Mouse (Mus musculus): ENCODE data around the gene Grid2. TPM values are rescaled to one million over a fixed set of nuclear protein-coding genes. Genes with fewer than 3 reads are reported as not detected.
A peak's percentile ranks its signal among the peaks of the same experiment; 100 is the strongest.

The Grid2 gene
- polyA plus RNA-seq, 1 experiment from 2014 or later = 0.56 TPM

DNA sequence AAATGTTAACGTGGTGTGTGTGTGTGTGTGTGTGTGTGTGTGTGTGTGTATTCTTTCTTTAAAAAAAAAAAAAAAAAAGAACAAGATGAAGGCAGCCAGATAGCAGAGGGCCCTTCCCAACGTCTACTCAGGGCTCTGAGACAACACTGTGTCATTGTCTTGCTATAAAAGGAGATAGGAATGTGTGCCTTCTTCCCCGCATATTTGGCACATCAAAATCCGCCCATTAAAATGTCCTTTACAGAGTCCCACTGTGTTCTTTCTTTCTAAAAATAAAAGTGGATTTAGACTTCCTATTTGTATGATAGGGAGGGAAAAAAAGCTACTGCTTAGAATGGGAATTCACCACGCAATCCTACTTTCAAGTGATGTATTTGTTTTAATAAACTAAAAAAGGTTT lies 691.0 kb downstream of the Grid2 start:
- Histone ChIP-seq H3K4me3 (no peak overlapping the region), H3K27ac (replicated peaks) (no peak overlapping the region), H3K27me3 (ENCODE audit: low read depth, poor library complexity, severe bottlenecking) (no peaks in the 10 kb centered on the region), H3K36me3 (no peaks in the 10 kb centered on the region), H3K4me1 (no peaks in the 10 kb centered on the region), H3K9me3 (replicated peaks) (no peaks in the 10 kb centered on the region)
- WGBS = 54% methylated on average over 5 of the region's 5 CpGs
- no peak for DNase-seq (ENCODE audit: low spot score)

DNA sequence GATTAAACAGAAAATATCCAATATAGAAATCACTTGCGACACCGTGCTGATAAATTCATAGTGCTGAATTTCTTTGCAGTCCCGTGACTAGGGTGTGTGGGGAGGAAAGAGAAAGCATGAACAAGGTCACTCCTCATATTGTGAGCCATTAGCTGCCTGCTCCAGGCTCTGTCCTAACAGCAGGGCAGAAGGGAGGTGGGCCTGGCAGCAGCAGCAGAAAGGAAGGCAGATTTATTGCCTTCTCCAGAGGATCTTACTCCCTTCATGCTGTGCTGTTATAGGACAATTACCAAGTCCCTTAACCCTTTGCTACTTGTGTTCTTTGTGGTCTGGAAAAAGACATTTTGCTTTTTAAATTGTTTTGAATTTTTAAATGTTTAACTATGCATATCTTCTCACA lies 708.1 kb downstream of the Grid2 start:
- Histone ChIP-seq H3K4me1 (no peaks in the 10 kb centered on the region), H3K27ac (replicated peaks) (no peak overlapping the region)
- 83% methylated on average over 3 of the region's 3 CpGs for WGBS

DNA sequence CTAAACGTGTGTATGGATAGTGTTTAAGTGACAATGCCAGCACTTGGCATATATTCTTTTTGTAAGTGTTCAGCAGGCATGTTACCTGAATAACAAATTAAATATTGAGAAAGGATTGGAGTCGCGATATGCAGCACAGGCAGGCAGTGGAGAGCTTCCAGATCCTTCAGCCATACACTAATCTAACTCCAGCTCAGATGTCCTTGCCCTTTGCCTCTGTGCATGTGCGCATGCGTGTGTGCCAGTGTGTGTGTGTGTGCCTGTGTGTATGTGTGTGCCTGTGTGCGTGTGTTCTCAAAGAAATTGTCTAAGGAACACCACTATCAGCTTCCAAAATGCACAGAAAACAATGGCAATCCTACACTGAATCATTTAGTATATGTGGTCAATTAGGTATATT lies 708.6 kb downstream of the Grid2 start:
- H3K4me1 ChIP-seq = no peaks in the 10 kb centered on the region
- 92% methylated on average over 6 of the region's 6 CpGs for WGBS
- no peaks in the 10 kb centered on the region for H3K27me3 ChIP-seq (ENCODE audit: low read depth, poor library complexity, severe bottlenecking)
- H3K36me3 ChIP-seq = no peaks in the 10 kb centered on the region
- no peak for DNase-seq (ENCODE audit: low spot score)
- H3K9me3 ChIP-seq (replicated peaks) = no peaks in the 10 kb centered on the region
- H3K27ac ChIP-seq (replicated peaks) = no peak overlapping the region
- H3K4me3 ChIP-seq = no peak overlapping the region

More for the DNA sequence above, 708.1 kb downstream of the Grid2 start:
- no peaks in the 10 kb centered on the region for H3K36me3 ChIP-seq
- H3K4me3 ChIP-seq = no peak overlapping the region
- H3K27me3 ChIP-seq (ENCODE audit: low read depth, poor library complexity, severe bottlenecking) = no peaks in the 10 kb centered on the region
- DNase-seq (ENCODE audit: low spot score) = no peak
- H3K9me3 ChIP-seq (replicated peaks) = no peaks in the 10 kb centered on the region

DNA sequence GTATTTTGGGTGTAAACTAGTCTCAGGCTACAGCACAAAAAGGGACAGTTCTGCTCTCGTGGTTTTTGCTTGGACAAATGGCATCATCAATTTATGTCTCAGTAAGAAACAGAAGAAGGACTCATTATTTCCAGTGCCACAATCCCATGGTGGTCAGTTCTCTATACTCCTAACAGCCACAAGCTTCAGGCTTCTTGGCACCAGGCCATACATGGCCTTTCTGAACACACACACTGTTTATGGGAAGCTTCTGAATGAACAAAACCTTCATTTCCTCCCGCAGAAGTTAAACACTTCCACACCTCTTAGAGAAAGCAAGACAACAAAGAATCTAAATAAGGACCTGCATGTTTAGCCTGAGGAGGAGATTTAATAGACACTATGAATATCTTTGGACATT lies 709.1 kb downstream of the Grid2 start:
- no peaks in the 10 kb centered on the region for H3K27me3 ChIP-seq (ENCODE audit: low read depth, poor library complexity, severe bottlenecking)
- H3K9me3 ChIP-seq (replicated peaks) = no peaks in the 10 kb centered on the region
- H3K27ac ChIP-seq (replicated peaks) = no peak overlapping the region
- H3K36me3 ChIP-seq = no peaks in the 10 kb centered on the region
- DNase-seq (ENCODE audit: low spot score) = no peak
- 84% methylated on average over 2 of the region's 2 CpGs for WGBS
- no peak overlapping the region for H3K4me3 ChIP-seq
- no peaks in the 10 kb centered on the region for H3K4me1 ChIP-seq

DNA sequence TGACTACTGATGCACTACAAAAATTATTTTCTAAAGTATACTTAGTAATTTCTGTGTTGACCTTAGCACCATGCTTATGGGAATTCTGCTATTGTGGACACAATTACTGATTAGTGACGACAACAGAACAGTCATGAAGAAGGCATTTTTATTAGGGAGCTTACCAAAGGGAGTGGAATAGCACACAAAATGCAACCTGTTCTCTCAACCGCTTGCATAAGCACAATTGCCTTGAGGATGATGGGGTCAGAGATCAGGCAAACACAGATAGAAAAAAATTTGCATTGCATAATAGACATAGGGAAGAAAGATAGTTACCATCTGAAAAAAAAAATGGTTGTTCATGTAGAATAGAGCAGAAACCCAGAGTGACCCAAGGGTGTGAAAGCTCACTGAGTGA lies 790.4 kb downstream of the Grid2 start:
- Histone ChIP-seq H3K4me1 (0 out of 2 replicates have a peak, but pooled peaks cover 3% of the 10 kb centered on the region), H3K36me3 (no peaks in the 10 kb centered on the region), H3K27me3 (ENCODE audit: low read depth, poor library complexity, severe bottlenecking) (no peaks in the 10 kb centered on the region), H3K27ac (replicated peaks) (no peak overlapping the region), H3K9me3 (replicated peaks) (no peaks in the 10 kb centered on the region), H3K4me3 (no peak overlapping the region)
- no peak for DNase-seq (ENCODE audit: low spot score)
- 85% methylated on average over 2 of the region's 2 CpGs for WGBS

DNA sequence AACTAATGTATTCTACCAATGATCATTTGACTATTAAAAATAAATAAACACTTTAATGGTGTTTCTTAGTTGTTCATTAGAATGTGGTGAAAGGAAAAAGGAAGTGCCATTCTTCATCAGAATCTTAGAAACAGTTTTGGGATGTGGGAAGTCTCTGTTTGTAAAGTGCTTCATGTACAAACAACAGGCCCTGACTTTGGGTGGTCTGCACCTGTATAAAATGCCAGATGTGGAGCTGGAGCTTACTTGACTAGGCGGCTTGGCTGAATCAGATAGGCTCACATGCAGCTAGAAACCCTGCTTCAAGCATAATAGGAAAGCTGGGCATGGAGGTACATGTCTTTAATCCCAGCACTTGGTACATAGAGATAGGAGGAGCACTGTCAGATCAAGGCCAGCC lies 791.1 kb downstream of the Grid2 start:
- Histone ChIP-seq H3K36me3 (no peaks in the 10 kb centered on the region), H3K4me3 (no peak overlapping the region), H3K9me3 (replicated peaks) (no peaks in the 10 kb centered on the region), H3K4me1 (0 out of 2 replicates have a peak, but pooled peaks cover 3% of the 10 kb centered on the region), H3K27me3 (ENCODE audit: low read depth, poor library complexity, severe bottlenecking) (no peaks in the 10 kb centered on the region), H3K27ac (replicated peaks) (no peak overlapping the region)
- 89% methylated on average over 1 of the region's 1 CpGs for WGBS
- DNase-seq (ENCODE audit: low spot score) = no peak

DNA sequence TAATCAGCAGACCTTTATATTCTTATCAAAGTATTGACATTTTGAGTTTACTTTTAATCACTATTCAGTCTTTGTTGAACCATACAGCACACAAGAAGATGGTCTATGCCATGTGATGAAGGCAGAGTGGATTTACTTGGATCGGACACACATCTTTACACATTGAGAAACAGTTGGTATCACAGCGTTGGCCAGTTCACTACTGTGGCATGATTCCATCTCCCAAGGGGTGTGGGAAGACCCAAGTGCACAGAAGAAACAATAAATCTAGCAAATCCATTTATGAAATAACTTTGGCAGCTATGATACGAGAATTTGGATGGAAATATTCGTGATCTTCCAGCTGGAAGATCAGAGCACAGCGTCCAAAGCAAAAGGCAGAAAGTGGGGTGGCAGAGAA lies 792.3 kb downstream of the Grid2 start:
- no peak for DNase-seq (ENCODE audit: low spot score)
- Histone ChIP-seq H3K36me3 (no peaks in the 10 kb centered on the region), H3K27me3 (ENCODE audit: low read depth, poor library complexity, severe bottlenecking) (no peaks in the 10 kb centered on the region), H3K9me3 (replicated peaks) (no peaks in the 10 kb centered on the region), H3K27ac (replicated peaks) (no peak overlapping the region), H3K4me3 (no peak overlapping the region), H3K4me1 (0 out of 2 replicates have a peak, but pooled peaks cover 3% of the 10 kb centered on the region)
- WGBS = 91% methylated on average over 5 of the region's 5 CpGs

DNA sequence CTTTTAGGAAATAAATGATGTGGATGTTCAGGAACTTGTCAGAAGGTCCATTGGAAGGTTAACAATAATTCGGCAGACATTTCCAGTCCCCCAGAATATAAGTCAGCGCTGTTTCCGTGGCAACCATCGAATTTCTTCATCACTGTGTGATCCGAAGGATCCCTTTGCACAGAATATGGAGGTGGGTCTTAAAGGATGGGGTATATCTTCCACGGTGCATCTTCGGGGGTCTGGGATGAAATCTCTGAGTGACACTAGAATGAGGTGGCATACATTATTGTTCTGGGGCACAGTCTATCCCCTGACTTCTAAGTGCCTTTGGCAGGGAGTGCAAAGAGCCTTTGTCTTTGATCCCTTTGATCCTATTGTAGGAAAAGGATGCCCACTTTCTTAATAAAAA lies 808.2 kb downstream of the Grid2 start:
- WGBS = 59% methylated on average over 7 of the region's 7 CpGs
- DNase-seq (ENCODE audit: low spot score) = peak; percentile 17
- H3K9me3 ChIP-seq (replicated peaks) = no peaks in the 10 kb centered on the region
- peaks cover 11% of the 10 kb centered on the region for H3K4me1 ChIP-seq
- no peak overlapping the region for H3K27ac ChIP-seq (replicated peaks)
- H3K36me3 ChIP-seq = no peaks in the 10 kb centered on the region
- no peak overlapping the region for H3K4me3 ChIP-seq
- no peaks in the 10 kb centered on the region for H3K27me3 ChIP-seq (ENCODE audit: low read depth, poor library complexity, severe bottlenecking)

DNA sequence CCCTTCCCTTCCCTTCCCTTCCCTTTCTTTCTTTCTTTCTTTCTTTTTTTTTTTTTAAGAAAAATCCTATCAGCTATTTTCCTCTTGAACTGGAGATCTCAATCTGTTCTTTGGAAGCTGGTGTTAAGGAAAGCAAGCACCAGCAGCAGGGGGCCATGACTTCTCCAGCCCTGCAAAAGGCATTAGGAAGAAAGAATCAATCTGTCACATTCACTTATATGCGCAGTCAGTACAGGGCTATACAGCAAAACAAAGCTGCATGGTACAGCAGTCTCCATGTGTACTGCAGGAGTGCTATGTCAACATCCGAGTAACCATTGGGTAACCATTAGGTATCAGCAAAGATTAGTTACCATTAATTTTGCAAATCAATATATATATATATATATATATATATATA lies 809.0 kb downstream of the Grid2 start:
- peak; percentile 28 for DNase-seq (ENCODE audit: low spot score)
- no peaks in the 10 kb centered on the region for H3K27me3 ChIP-seq (ENCODE audit: low read depth, poor library complexity, severe bottlenecking)
- H3K36me3 ChIP-seq = no peaks in the 10 kb centered on the region
- H3K9me3 ChIP-seq (replicated peaks) = no peaks in the 10 kb centered on the region
- no peak overlapping the region for H3K4me3 ChIP-seq
- peaks cover 11% of the 10 kb centered on the region for H3K4me1 ChIP-seq
- no peak overlapping the region for H3K27ac ChIP-seq (replicated peaks)
- 51% methylated on average over 2 of the region's 2 CpGs for WGBS

DNA sequence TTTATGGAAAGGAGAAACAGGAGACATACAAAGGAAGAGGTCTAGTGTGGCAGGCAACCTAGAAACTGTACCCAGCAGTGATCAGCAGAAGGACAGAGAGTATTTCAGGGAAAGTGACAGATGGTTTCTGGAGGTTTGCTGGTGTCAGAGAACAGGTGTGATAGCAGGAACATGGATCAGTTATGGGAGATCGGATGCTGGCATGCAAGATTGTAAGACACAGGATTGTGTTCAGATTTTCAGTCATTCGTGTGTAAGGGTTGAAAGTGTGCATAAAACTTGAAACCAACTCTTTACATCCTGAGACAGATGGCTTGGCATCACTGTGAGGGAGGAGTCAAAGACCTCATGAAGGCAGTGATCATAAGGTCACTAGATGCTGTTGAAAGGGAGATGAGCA lies 817.7 kb downstream of the Grid2 start:
- Histone ChIP-seq H3K4me1 (0 out of 2 replicates have a peak, but pooled peaks cover 2% of the 10 kb centered on the region), H3K27ac (replicated peaks) (no peak overlapping the region), H3K27me3 (ENCODE audit: low read depth, poor library complexity, severe bottlenecking) (no peaks in the 10 kb centered on the region), H3K9me3 (replicated peaks) (no peaks in the 10 kb centered on the region), H3K4me3 (no peak overlapping the region), H3K36me3 (no peaks in the 10 kb centered on the region)
- no peak for DNase-seq (ENCODE audit: low spot score)
- 77% methylated on average over 2 of the region's 2 CpGs for WGBS

DNA sequence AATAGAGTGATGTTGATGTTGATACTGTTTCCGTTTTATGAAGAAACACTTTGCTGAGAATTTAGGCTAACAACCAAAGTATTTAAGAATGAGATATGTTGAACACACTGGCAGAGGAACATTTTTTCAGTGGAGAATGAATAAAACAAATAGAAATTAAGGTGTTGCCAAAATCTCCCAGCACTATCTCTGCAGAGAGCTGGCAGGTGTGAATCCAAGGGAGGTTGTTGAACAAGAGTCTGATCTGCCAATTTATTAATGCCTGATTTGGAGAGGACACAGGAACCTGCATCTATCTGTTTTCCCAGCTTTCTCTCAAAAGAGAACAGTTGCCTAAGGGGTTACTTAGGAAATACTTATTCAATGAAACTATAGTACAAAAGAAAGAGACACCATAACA lies 822.2 kb downstream of the Grid2 start:
- H3K9me3 ChIP-seq (replicated peaks) = no peaks in the 10 kb centered on the region
- no peak for DNase-seq (ENCODE audit: low spot score)
- H3K4me1 ChIP-seq = no peaks in the 10 kb centered on the region
- H3K27ac ChIP-seq (replicated peaks) = no peak overlapping the region
- no peak overlapping the region for H3K4me3 ChIP-seq
- H3K27me3 ChIP-seq (ENCODE audit: low read depth, poor library complexity, severe bottlenecking) = no peaks in the 10 kb centered on the region
- 95% methylated on average over 1 of the region's 1 CpGs for WGBS
- H3K36me3 ChIP-seq = no peaks in the 10 kb centered on the region

DNA sequence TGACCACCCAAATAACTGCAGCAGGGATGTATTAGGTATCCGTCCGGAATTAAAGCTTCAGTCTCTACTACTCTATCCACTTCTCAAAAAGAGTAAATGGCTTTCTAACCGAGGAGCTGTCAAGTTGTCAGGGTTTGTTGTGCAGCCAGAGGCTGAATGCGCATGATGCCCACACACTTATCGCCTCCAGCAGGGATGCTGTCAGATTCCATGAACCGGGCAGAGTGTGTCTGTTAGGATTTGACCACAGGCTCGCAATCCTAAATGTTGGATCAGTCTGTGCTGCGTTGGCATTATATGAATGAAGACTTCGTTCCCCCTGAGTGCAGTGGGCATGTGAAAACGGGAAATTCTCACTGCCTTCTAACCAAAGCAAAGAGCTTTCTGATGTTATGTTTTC lies 843.0 kb downstream of the Grid2 start:
- 76% methylated on average over 10 of the region's 10 CpGs for WGBS
- Histone ChIP-seq H3K27ac (replicated peaks) (no peak overlapping the region), H3K9me3 (replicated peaks) (no peaks in the 10 kb centered on the region), H3K4me1 (no peaks in the 10 kb centered on the region), H3K27me3 (ENCODE audit: low read depth, poor library complexity, severe bottlenecking) (no peaks in the 10 kb centered on the region), H3K4me3 (no peak overlapping the region), H3K36me3 (no peaks in the 10 kb centered on the region)
- no peak for DNase-seq (ENCODE audit: low spot score)

DNA sequence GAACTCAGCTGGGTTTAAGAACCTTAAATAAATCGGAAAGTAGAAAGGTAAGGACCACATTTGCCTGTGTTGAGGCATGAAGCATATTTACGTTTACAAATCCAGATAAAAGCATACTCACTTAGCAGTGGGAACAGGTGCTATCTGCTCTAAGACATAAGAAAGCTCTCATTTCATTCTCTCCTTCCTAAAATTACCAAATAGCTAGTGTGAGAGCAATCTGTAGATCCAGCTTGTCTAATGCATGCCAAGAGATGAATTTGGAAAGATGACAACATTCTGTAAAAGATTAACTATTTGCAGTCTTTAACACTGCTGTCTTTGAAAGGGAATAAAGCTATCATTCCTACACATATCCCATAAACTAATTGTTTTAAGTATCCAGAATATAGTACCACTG lies 858.9 kb downstream of the Grid2 start:
- 89% methylated on average over 2 of the region's 2 CpGs for WGBS
- Histone ChIP-seq H3K27ac (replicated peaks) (no peak overlapping the region), H3K9me3 (replicated peaks) (no peaks in the 10 kb centered on the region), H3K4me3 (no peak overlapping the region), H3K4me1 (no peaks in the 10 kb centered on the region), H3K27me3 (ENCODE audit: low read depth, poor library complexity, severe bottlenecking) (no peaks in the 10 kb centered on the region), H3K36me3 (no peaks in the 10 kb centered on the region)
- no peak for DNase-seq (ENCODE audit: low spot score)

DNA sequence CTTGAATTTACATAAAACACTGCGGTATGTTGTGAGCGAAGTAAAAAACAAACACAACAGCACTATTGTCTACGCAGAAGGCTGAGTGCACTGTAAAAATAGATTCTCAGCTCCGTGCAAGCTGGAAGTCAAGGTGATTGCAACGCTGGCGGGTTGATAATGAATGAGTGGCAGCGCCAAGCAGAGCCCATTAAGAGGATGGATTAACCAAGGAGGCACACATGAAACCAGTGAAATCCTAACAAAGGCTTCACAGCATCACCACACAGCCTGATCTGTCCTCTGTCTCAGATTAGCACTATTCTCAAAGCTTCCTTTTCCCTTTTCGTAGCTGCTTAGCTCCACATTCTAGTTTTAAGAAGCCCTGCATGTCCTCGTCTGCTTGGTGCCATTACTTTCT lies 880.6 kb downstream of the Grid2 start:
- no peaks in the 10 kb centered on the region for H3K27me3 ChIP-seq (ENCODE audit: low read depth, poor library complexity, severe bottlenecking)
- H3K36me3 ChIP-seq = no peaks in the 10 kb centered on the region
- no peak for DNase-seq (ENCODE audit: low spot score)
- H3K4me1 ChIP-seq = no peaks in the 10 kb centered on the region
- H3K27ac ChIP-seq (replicated peaks) = no peak overlapping the region
- 79% methylated on average over 9 of the region's 9 CpGs for WGBS
- H3K9me3 ChIP-seq (replicated peaks) = no peaks in the 10 kb centered on the region
- H3K4me3 ChIP-seq = no peak overlapping the region

Data from midbrain, embryonic 10.5 days (tissue).